ENCODE assay signal across 8 mouse cellular contexts in the genomic region with DNA sequence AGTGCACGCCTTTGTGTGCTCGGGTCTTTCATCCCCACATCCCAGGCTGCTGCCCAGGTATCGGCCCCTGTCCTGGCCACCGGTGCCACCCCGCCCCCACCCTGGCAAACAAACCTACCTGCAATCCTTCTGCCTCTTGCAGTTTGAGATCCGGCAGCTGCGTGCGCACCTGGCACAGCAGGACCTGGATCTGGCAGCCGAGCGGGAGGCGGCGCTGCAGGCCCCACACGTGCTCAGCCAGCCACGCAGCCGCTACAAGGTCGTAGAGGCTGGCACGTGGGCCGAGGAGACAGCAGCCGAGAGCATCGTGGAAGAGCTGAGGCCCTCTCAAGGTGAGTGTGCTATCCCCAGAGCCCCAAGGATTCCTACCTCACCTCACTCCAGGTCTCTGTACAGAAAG.
DNase-seq lines count a peak whose midpoint lies in the region; ATAC-seq and TF ChIP-seq lines count a peak whose summit lies in the region.

No protein-coding gene starts in this region.

- DNase-seq in thymus, postnatal 4 days, result peak; percentile 42
- DNase-seq in thymus, adult 2 months, result no peak
- DNase-seq in layer of hippocampus, adult 11-12 months (ENCODE audit: low spot score), result no peak
- DNase-seq in spleen, postnatal 10 days (ENCODE audit: low spot score in 2 of 2), result no peak

- no peaks in the 10 kb centered on the region for H3K36me3 ChIP-seq in thymus, adult 2 months (ENCODE audit: control insufficient read depth, insufficient read depth, low read length)
- H3K36me3 ChIP-seq in hindbrain, embryonic 12.5 days, result no peaks in the 10 kb centered on the region
- H3K36me3 ChIP-seq in limb, embryonic 12.5 days, result no peaks in the 10 kb centered on the region
- H3K36me3 ChIP-seq in neural tube, embryonic 12.5 days, result no peaks in the 10 kb centered on the region

- ATAC-seq in hindbrain, embryonic 12.5 days (ENCODE audit: low FRiP score), result no peak
- ATAC-seq in limb, embryonic 12.5 days (ENCODE audit: insufficient number of reproducible peaks, insufficient read depth, low FRiP score, low TSS enrichment, low read depth), result no peak
- ATAC-seq in neural tube, embryonic 12.5 days (ENCODE audit: low FRiP score, low read depth), result no peak
- no peak for ATAC-seq in CD4-positive, CD25-positive, alpha-beta regulatory T cell, adult 4 months

- H3K9me3 ChIP-seq in hindbrain, embryonic 12.5 days (replicated peaks), result no peaks in the 10 kb centered on the region
- no peaks in the 10 kb centered on the region for H3K9me3 ChIP-seq in limb, embryonic 12.5 days
- H3K9me3 ChIP-seq in neural tube, embryonic 12.5 days, result no peaks in the 10 kb centered on the region

- no peaks in the 10 kb centered on the region for H3K4me1 ChIP-seq in thymus, adult 2 months (replicated peaks; ENCODE audit: control insufficient read depth, insufficient read depth, low read length)
- H3K4me1 ChIP-seq in hindbrain, embryonic 12.5 days, result peaks cover 10% of the 10 kb centered on the region; the same call in 1 of the 2 replicates
- peaks cover 30% of the 10 kb centered on the region for H3K4me1 ChIP-seq in limb, embryonic 12.5 days (replicated peaks)
- peaks cover 9% of the 10 kb centered on the region; the same call in 1 of the 2 replicates for H3K4me1 ChIP-seq in neural tube, embryonic 12.5 days

- WGBS in thymus, adult 2 months, result 70% methylated on average over 20 of the region's 20 CpGs
- 32% methylated on average over 20 of the region's 20 CpGs for WGBS in hindbrain, embryonic 12.5 days
- WGBS in limb, embryonic 12.5 days, result 15% methylated on average over 20 of the region's 20 CpGs
- 19% methylated on average over 20 of the region's 20 CpGs for WGBS in neural tube, embryonic 12.5 days

- H3K4me3 ChIP-seq in thymus, adult 2 months (ENCODE audit: control insufficient read depth, insufficient read depth, low read length), result no peak overlapping the region
- no peak overlapping the region; the same call in 1 of the 2 replicates for H3K4me3 ChIP-seq in hindbrain, embryonic 12.5 days
- H3K4me3 ChIP-seq in limb, embryonic 12.5 days (replicated peaks), result peak overlapping the region; percentile 23
- H3K4me3 ChIP-seq in neural tube, embryonic 12.5 days, result no peak overlapping the region

- TF ChIP-seq POLR2A in thymus, adult 2 months (IDR thresholded peaks at IDR 0.05; ENCODE audit: control insufficient read depth, extremely low read depth, insufficient read depth, low read length, poor library complexity), result no peak

- no peaks in the 10 kb centered on the region for H3K27me3 ChIP-seq in thymus, adult 2 months (ENCODE audit: control insufficient read depth, insufficient read depth, low read length)
- H3K27me3 ChIP-seq in hindbrain, embryonic 12.5 days, result peaks cover 13% of the 10 kb centered on the region; the same call in 1 of the 2 replicates
- H3K27me3 ChIP-seq in limb, embryonic 12.5 days, result no peaks in the 10 kb centered on the region
- peaks cover 8% of the 10 kb centered on the region for H3K27me3 ChIP-seq in neural tube, embryonic 12.5 days (replicated peaks)

- H3K9ac ChIP-seq in hindbrain, embryonic 12.5 days, result peak overlapping the region; percentile 32; the same call in 1 of the 2 replicates
- H3K9ac ChIP-seq in limb, embryonic 12.5 days (replicated peaks), result peak overlapping the region; percentile 34
- no peak overlapping the region for H3K9ac ChIP-seq in neural tube, embryonic 12.5 days

- no peak overlapping the region for H3K27ac ChIP-seq in thymus, adult 2 months (ENCODE audit: control insufficient read depth, insufficient read depth, low read length)
- no peak overlapping the region for H3K27ac ChIP-seq in hindbrain, embryonic 12.5 days
- no peak overlapping the region for H3K27ac ChIP-seq in limb, embryonic 12.5 days
- no peak overlapping the region for H3K27ac ChIP-seq in neural tube, embryonic 12.5 days

- no peak for TF ChIP-seq CTCF in thymus, adult 2 months (IDR thresholded peaks at IDR 0.05; ENCODE audit: borderline replicate concordance, control insufficient read depth, extremely low read depth, insufficient read depth, low read length, poor library complexity)

- H3K4me2 ChIP-seq in hindbrain, embryonic 12.5 days (replicated peaks), result peak overlapping the region; percentile 22; the same call in 1 of the 2 replicates
- H3K4me2 ChIP-seq in limb, embryonic 12.5 days, result peak overlapping the region; percentile 48
- peak overlapping the region; percentile 16; the same call in 1 of the 2 replicates for H3K4me2 ChIP-seq in neural tube, embryonic 12.5 days (replicated peaks)
